Mouse (Mus musculus): ENCODE measurements around the gene Uqcr11. TPM values are rescaled to one million over a fixed set of nuclear protein-coding genes. Genes with fewer than 3 reads are reported as not detected.

Uqcr11 gene
- polyA plus RNA-seq, 1 experiment, result 1,699 TPM

GRCm38 (mm10) chr10:80403044-80403692 is 3.5 kb downstream of the Uqcr11 start:
- H3K4me3 ChIP-seq (ENCODE audit: control insufficient read depth, insufficient read depth, low read length), result no peak overlapping the region
- TF ChIP-seq CTCF (IDR thresholded peaks at IDR 0.05; ENCODE audit: borderline replicate concordance, control insufficient read depth, extremely low read depth, insufficient read depth, low read length, poor library complexity) (peak; percentile 63; the same call in 1 of the 2 replicates), POLR2A (IDR thresholded peaks at IDR 0.05; ENCODE audit: control insufficient read depth, extremely low read depth, insufficient read depth, low read length, poor library complexity) (no peak)
- DNase-seq, result peak; percentile 40
- no peak overlapping the region for H3K27ac ChIP-seq (ENCODE audit: control insufficient read depth, insufficient read depth, low read length)
- H3K27me3 ChIP-seq (ENCODE audit: control insufficient read depth, insufficient read depth, low read length), result no peaks in the 10 kb centered on the region
- no peaks in the 10 kb centered on the region; the same call in 1 of the 2 replicates for H3K36me3 ChIP-seq (ENCODE audit: control insufficient read depth, insufficient read depth, low read length)
- WGBS, result 95% methylated on average over 4 of the region's 4 CpGs
- peaks cover 25% of the 10 kb centered on the region for H3K4me1 ChIP-seq (replicated peaks; ENCODE audit: control insufficient read depth, insufficient read depth, low read length)

DNA sequence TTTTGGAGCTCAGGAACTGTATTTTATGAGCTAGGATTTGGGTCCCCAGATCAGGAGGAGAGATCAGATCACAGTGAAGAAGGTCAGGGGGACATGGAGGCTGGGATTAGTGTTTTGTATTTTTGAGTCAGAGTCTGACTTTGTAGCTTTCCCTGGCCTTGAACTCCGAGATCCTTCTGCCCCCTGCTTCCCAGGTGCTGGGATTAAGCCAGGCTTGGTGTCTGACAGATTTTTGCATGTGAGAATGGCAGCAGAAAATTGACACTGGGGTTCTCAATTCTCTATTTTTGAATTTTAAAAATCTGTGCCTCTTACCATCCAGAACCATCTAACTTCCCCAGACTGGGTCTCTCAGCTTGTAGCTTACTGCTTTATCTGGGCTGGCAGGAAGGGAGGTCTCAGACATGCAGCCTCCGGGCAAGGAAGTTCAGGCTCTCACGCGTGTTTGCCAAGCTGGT is 5.9 kb downstream of the Uqcr11 start:
- WGBS, result 91% methylated on average over 4 of the region's 4 CpGs
- no peak for DNase-seq
- Histone ChIP-seq H3K4me1 (replicated peaks; ENCODE audit: control insufficient read depth, insufficient read depth, low read length) (peaks cover 25% of the 10 kb centered on the region), H3K27me3 (ENCODE audit: control insufficient read depth, insufficient read depth, low read length) (no peaks in the 10 kb centered on the region), H3K4me3 (ENCODE audit: control insufficient read depth, insufficient read depth, low read length) (no peak overlapping the region), H3K36me3 (ENCODE audit: control insufficient read depth, insufficient read depth, low read length) (no peaks in the 10 kb centered on the region; the same call in 1 of the 2 replicates), H3K27ac (ENCODE audit: control insufficient read depth, insufficient read depth, low read length) (peak overlapping the region; percentile 30)
- TF ChIP-seq CTCF (IDR thresholded peaks at IDR 0.05; ENCODE audit: borderline replicate concordance, control insufficient read depth, extremely low read depth, insufficient read depth, low read length, poor library complexity), result no peak
- no peak for TF ChIP-seq POLR2A (IDR thresholded peaks at IDR 0.05; ENCODE audit: control insufficient read depth, extremely low read depth, insufficient read depth, low read length, poor library complexity)

DNA sequence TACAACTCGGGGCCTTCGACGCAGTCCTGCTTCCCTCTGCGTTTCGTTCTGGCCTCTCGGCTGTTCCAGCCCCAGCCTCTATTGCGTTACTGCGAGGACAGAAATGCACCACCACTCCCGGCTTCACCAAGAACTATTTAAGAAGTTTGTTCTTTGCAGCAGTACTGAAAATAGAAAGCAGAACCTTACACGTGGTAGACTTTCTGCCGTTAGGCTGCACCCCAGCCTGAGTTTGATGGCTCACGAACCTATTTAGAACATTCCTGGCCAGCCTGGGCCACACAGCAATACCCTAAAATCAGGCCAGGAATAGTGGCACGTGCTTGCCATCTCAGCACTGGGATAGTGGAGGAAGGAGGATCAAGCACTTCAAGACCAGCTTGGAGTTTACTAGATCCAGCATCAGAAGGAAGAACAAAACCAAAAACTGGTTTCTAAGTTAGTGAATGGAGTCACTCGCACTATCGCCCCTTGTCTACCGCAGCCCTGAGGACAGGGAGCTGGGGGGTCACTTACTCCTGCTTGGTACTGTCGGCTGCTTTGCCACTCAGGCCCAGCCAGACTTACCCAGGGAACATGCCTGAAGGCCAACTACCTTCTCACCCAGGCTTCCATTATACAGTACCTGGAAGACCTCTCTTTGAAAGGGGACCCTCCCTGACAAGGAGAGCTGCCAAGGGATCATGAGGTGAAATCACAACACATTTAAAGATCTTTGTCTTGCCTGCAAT is 6.5 kb downstream of the Uqcr11 start:
- H3K27ac ChIP-seq (ENCODE audit: control insufficient read depth, insufficient read depth, low read length), result peak overlapping the region; percentile 83
- peak; percentile 25 for DNase-seq
- H3K4me3 ChIP-seq (ENCODE audit: control insufficient read depth, insufficient read depth, low read length), result peak overlapping the region; percentile 39
- H3K4me1 ChIP-seq (replicated peaks; ENCODE audit: control insufficient read depth, insufficient read depth, low read length), result peaks cover 19% of the 10 kb centered on the region
- peaks cover 3% of the 10 kb centered on the region; the same call in 1 of the 2 replicates for H3K36me3 ChIP-seq (ENCODE audit: control insufficient read depth, insufficient read depth, low read length)
- H3K27me3 ChIP-seq (ENCODE audit: control insufficient read depth, insufficient read depth, low read length), result no peaks in the 10 kb centered on the region
- TF ChIP-seq CTCF (IDR thresholded peaks at IDR 0.05; ENCODE audit: borderline replicate concordance, control insufficient read depth, extremely low read depth, insufficient read depth, low read length, poor library complexity), result no peak
- no peak for TF ChIP-seq POLR2A (IDR thresholded peaks at IDR 0.05; ENCODE audit: control insufficient read depth, extremely low read depth, insufficient read depth, low read length, poor library complexity)
- 13% methylated on average over 17 of the region's 17 CpGs for WGBS

DNA sequence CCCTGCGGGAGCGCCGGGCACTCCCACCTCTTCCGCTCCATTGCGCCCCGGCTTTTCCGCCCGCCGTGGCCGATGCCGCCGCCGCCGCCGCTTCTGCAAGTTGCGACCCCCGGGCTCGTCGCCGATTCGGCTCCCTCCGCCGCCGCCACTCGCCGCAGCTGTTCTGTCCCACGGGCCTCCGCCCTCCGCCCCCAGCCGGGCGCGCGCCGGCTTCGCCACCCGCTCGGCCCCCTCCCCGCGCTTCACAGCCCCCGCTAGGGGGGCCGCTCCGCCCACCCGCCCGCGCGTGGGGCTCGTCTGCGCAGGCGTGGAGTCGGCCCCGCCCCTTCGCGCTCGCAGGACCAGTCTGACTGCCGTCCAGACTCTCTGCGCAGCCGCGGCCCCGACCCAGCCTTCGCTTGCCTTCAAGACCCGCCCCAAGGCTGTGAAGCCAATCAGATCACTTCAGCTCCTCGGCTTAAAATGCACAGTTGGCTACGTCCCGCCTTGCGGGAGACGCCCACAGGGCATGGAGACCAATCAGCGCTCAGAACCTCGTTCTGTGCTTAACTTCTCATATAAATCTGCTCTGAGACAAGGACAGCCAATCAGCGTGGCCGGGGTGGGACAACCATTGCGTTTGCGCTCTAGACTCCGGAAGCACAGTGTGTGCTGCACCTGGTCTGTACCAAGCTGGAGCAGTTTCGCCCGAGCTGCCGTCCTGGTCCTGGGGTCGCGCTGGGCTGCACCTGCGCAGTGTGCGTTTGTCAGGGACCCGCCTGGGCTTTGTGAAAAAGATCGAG is 7.2 kb downstream of the Uqcr11 start, which contains the start of gene Mbd3:
Mbd3 (minus strand) TSS at position 360 of the 782 bp plus-strand sequence.
- Histone ChIP-seq H3K4me1 (replicated peaks; ENCODE audit: control insufficient read depth, insufficient read depth, low read length) (peaks cover 18% of the 10 kb centered on the region), H3K27me3 (ENCODE audit: control insufficient read depth, insufficient read depth, low read length) (no peaks in the 10 kb centered on the region), H3K4me3 (ENCODE audit: control insufficient read depth, insufficient read depth, low read length) (peak within 1 kb of the TSS; percentile 52), H3K36me3 (ENCODE audit: control insufficient read depth, insufficient read depth, low read length) (peaks cover 7% of the 10 kb centered on the region; the same call in 1 of the 2 replicates), H3K27ac (ENCODE audit: control insufficient read depth, insufficient read depth, low read length) (peak within 1 kb of the TSS; percentile 83)
- WGBS, result under 1% methylated on average over 82 of the region's 82 CpGs
- 0 out of 2 replicates have a peak, but pooled peaks have one; percentile 60 for TF ChIP-seq CTCF (IDR thresholded peaks at IDR 0.05; ENCODE audit: borderline replicate concordance, control insufficient read depth, extremely low read depth, insufficient read depth, low read length, poor library complexity)
- peak; percentile 93 for TF ChIP-seq POLR2A (IDR thresholded peaks at IDR 0.05; ENCODE audit: control insufficient read depth, extremely low read depth, insufficient read depth, low read length, poor library complexity)
- DNase-seq, result peak; percentile 100

GRCm38 (mm10) chr10:80398719-80399190 is 7.9 kb downstream of the Uqcr11 start:
- Histone ChIP-seq H3K4me1 (replicated peaks; ENCODE audit: control insufficient read depth, insufficient read depth, low read length) (peaks cover 18% of the 10 kb centered on the region), H3K27ac (ENCODE audit: control insufficient read depth, insufficient read depth, low read length) (peak overlapping the region; percentile 64), H3K4me3 (ENCODE audit: control insufficient read depth, insufficient read depth, low read length) (peak overlapping the region; percentile 52), H3K27me3 (ENCODE audit: control insufficient read depth, insufficient read depth, low read length) (no peaks in the 10 kb centered on the region), H3K36me3 (ENCODE audit: control insufficient read depth, insufficient read depth, low read length) (peaks cover 14% of the 10 kb centered on the region; the same call in 1 of the 2 replicates)
- under 1% methylated on average over 59 of the region's 59 CpGs for WGBS
- TF ChIP-seq POLR2A (IDR thresholded peaks at IDR 0.05; ENCODE audit: control insufficient read depth, extremely low read depth, insufficient read depth, low read length, poor library complexity), result peak; percentile 83
- no peak for TF ChIP-seq CTCF (IDR thresholded peaks at IDR 0.05; ENCODE audit: borderline replicate concordance, control insufficient read depth, extremely low read depth, insufficient read depth, low read length, poor library complexity)
- DNase-seq, result peak; percentile 95

- Histone ChIP-seq H3K27me3 (ENCODE audit: control insufficient read depth, insufficient read depth, low read length) (no peaks in the 10 kb centered on the region), H3K27ac (ENCODE audit: control insufficient read depth, insufficient read depth, low read length) (no peak overlapping the region), H3K4me3 (ENCODE audit: control insufficient read depth, insufficient read depth, low read length) (peak overlapping the region; percentile 52), H3K36me3 (ENCODE audit: control insufficient read depth, insufficient read depth, low read length) (peaks cover 20% of the 10 kb centered on the region), H3K4me1 (replicated peaks; ENCODE audit: control insufficient read depth, insufficient read depth, low read length) (peaks cover 18% of the 10 kb centered on the region)
- TF ChIP-seq CTCF (IDR thresholded peaks at IDR 0.05; ENCODE audit: borderline replicate concordance, control insufficient read depth, extremely low read depth, insufficient read depth, low read length, poor library complexity) (no peak), POLR2A (IDR thresholded peaks at IDR 0.05; ENCODE audit: control insufficient read depth, extremely low read depth, insufficient read depth, low read length, poor library complexity) (no peak)
- 0% methylated on average over 1 of the region's 1 CpGs for WGBS
- DNase-seq, result no peak
Measured at GRCm38 (mm10) chr10:80398174-80398535, 8.5 kb downstream of the Uqcr11 start.
